Mouse (Mus musculus) spleen, postnatal 4 days (tissue): ENCODE measurements around the gene Tgtp2.
"Not testable (repeated sequence)": the region's sequence is repeated elsewhere in the genome, so short reads cannot be mapped to it uniquely, and the experiment has no call there.

Experiments used
- DNase-seq, 2 experiments: peaks; one replicate each; pipeline ENCODE4 v3.0.0; 2022; ENCODE audit warnings: low spot score in 2 of 2

The Tgtp2 gene

DNA sequence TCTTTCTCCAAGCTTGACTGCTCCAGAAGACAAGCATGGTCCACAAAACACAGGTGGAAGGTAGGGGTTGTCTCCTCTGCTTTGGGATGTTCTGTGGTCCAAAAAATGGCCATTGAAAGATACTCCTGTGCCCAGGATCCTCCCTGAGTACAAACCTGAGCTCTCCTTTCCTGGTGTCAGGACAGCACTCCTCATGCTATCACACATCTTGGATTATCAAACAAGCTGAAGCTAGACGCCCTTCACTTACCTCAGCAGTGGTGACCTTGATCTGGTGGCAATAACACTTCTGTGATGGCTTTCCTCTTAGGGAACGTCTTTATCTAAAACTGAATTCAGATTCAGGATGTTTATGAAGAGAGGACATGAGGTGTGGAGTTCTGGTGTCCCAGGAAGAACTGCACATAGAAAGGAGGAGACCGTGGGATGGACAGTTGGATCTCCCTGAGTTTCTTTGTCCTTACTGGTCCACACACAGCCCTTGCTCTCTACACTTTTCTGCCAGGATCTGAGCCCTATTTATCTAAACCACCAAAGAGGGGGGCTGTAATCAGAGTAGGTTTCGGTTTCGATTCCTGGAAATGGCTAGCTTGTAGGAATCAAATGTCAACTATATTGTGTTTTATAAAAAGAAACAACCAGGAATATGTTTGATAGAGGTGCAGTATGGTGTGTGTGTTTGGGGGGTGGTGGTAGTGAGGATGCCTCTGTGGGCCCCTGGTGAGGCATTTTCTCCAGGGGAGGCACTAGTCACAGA, at the start of gene Tgtp2:
Gene Tgtp2, minus strand, starts transcription at position 494 of the 757 bp plus-strand sequence.
- DNase-seq: not testable (repeated sequence)

DNA sequence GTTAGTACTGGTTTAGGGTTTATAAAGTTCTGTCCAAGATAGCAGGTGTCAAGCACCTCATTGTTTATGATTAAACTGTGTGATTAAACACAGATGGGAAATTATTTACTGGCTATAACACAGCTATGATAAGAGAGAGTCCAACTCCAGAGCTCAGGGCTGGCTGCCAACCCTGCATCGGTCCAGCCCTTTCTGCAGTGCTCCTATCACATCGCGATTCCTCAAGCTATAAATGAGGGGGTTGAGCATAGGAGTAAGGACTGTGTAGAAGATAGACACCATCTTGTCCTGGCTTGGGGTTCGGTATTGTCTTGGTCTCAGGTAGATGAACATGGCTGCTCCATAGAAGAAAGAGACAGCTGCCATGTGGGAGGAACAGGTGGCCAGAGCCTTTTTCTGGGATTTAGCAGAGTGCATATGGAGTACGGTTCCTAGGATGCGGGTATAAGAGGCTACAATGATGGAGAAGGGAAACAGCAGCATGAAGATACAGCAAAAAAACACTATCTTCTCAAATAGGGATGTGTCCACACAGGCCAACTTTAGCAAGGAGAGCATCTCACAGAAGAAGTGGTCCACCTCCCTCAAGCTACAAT, 48.7 kb upstream of the Tgtp2 start:
- no peak for DNase-seq

DNA sequence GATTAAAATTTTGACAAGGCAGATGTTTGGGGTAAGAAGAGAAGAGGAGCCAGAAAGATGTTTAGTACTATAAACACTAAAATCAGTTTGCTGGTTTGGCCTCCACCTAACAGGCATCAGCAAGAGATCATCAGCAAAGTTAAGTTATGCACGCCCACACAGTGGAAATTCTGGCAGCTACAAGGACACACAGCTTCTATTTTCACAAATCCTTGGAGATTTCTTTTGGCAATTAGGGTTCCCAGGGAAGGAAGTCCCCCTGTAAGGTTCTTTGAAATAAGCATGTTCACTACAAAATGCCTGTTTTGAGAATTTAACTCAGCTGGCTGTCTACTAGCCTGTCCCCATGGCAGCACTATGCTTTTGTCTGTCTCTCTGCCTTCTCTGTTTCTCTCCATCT, 47.0 kb upstream of the Tgtp2 start:
- DNase-seq: no peak

DNA sequence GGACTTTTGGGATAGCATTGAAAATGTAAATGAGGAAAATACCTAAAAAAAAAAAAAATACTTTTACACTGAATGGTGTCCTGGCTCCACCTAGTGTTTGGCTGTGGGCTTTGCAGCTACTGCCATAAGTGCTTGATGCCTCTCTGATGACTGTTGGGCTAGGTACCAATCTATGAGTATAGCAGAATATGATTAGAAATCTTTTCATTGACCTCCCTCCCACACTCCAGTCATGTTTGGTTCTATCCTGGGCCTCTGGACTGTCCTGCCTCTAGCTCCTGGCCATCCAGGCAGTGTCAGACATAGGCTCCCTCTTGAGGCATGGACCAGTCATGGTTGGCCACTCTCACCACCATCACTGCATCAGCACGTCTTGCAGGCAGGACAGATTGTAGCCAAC, 44.8 kb upstream of the Tgtp2 start:
- DNase-seq: no peak

DNA sequence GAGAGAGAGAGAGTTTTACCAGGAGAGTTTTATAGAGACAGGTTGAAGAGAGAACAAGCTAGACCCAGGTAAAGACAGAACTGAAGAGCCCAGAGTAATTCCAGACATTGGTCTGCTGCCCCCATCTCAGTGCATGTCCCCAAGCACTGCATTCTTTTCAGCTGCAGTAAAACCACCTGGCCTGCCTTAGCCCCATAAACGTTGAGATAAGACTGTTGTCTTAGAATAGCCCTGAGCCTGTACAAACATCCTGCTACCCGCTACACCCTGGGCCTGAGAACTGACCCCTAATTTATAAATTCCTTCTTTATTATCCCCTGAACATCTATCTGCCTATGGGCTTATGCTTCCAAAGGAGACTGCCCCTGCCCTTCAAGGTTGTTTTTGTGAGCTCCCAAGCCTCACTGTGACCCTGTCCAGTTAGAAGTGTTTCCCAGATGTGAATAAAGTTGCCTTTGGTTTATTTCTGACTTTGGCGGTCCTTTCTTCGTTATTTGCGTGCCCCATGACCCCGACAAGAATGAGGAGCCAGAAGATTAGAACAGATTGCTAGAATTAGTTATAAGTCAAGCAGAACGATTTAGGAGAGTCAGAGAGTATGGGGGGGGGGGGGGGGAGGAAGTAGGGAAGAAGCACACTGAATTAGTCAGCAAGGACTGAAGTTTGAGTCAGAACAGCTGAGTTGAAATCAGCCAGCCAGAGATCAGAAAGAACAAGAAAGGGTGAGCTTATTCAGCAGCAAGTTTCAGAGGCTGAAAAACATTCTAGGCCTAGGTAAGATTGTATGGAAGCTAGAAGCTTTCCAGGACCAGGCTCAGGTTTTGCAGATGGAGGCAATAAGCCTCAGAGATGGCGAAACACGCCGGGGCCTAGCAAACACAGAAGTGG, 43.9 kb upstream of the Tgtp2 start:
- no peak for DNase-seq

DNA sequence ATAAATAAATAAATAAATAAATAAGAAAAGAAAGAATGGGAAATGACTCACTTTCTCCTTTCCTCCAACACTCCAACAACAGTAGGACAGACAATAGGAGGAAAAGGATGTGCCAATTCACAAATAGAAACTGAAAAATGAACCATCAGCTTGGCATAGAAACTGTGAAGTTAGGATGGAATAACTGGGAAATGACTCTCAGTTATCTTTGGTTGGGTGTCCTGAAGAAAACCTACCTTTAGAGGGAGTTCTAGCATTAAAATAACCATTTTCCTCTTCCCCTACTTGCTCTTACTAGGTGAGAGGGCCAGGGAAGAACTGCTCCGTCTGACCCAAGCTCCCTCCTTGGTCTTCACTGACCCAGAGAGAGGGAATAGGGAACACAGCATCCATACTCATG, 41.7 kb upstream of the Tgtp2 start:
- no peak for DNase-seq

DNA sequence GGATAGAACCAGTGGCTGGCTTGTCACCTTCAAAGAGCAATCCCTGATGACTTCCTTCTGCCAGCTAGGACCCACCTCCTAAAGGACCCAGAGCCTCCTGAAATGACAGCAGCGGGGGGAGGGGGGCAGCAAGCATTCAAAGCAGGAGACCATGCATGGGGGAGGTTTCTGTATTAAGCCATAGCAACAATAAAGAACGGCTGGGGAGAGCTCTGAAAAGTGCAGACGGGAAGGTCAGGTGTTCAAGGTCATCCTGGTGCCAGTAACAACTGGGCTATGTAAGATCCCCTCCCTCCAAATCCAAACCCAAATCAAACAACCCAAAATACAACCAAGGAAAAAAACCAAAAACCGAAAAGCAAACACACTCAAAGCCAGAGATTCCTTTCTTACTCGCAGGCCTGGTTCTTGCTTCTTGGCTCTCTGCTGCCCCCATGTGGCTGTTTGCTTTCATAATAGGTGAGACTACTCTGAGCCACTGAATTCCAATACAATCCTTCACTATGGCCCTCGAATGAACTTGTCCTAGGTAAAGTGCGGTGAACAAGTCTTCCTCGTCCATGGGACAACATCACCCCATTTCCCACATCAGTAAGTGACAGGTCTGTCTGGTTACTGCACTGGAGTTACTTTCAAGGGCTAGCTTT, 39.2 kb upstream of the Tgtp2 start:
- peak; percentile 85 to 97 for DNase-seq

DNA sequence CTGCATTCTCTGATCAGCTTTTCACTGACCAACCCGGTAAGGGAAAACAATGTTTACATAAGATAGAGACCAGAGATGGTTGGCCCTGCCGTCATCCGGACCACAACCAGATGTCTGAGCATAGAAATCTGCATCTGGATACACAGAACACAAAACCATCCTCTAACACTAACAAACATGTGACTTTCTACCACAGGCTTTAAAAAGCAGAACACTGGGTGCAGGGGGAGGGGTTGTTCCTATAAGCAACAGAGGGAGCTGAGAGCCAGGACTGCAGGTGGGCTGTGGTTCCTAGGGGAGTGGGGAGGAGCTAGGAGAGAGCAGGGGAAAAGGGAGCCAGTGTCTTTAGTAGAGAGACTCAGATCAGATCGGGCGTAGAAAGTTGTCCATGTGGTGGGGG, 37.5 kb upstream of the Tgtp2 start:
- DNase-seq: no peak

DNA sequence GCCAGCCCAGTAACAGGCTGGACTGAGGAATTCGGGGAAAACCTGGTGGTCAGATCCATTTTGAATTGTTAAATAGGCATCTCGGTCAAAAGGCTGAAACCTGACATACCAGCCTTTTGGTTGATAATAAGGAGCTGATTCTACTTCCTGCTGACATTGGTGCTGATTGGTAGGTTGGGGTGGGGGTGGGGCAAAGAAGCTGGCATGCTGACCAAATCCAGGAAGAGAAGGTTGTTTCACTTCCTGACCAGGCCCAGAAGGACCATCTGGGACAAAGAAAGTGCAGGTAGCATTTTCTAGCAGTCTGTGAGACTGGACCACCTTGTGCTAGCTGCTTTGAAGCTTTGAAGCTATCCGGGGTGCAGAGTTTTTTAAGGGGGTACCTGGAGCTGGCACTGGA, 36.4 kb upstream of the Tgtp2 start:
- no peak for DNase-seq

DNA sequence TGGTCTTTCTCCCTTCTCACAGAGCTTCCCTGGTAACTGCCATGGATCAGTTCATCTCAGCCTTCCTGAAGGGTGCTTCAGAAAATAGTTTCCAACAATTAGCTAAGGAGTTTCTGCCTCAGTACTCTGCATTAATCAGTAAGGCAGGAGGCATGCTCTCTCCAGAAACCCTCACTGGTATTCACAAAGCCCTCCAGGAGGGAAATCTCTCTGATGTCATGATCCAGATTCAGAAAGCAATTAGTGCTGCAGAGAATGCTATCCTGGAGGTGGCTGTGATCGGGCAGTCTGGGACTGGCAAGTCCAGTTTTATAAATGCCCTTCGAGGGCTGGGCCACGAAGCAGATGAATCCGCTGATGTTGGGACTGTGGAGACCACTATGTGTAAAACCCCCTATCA, 31.4 kb upstream of the Tgtp2 start:
- peak in 1 of 2 experiments; percentile 47 for DNase-seq

DNA sequence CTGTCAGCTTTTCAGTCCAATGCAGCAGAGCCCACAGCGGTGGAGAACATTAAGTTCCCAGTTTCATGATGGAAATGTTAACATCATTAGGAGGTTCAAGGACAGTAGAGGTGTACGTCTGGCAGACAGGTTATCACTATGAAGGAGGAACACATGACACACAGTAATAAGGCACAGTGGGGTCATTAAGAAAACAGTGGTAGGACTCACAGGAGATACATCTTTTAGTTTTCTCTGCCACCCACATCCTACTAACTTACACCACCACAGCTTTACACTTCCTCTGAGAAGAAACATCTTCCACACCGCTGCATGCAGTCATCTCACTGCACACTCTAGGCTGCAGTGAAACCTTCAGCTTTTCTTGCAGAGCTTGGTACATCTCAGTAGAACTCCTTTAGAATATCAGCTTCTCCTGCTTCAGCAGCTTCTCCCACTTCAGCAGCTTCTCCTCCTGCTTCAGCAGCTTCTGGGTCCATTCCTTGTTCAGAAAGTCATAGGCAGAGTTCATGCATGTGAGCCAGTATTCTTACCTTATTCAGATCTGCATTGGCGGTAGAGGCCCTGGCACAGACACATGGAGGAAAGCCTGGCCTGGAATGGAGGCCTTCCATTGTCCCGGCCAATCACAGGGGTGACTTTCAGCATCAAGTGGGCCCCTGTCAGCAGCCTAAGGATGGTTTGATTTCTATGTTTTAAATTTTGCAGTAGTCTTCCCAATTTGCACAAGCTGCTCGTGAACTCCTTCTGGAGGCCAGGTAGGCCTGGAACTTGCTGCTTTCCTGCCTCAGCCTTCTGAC, 30.1 kb upstream of the Tgtp2 start:
- DNase-seq: peak in 1 of 2 experiments; percentile 52

DNA sequence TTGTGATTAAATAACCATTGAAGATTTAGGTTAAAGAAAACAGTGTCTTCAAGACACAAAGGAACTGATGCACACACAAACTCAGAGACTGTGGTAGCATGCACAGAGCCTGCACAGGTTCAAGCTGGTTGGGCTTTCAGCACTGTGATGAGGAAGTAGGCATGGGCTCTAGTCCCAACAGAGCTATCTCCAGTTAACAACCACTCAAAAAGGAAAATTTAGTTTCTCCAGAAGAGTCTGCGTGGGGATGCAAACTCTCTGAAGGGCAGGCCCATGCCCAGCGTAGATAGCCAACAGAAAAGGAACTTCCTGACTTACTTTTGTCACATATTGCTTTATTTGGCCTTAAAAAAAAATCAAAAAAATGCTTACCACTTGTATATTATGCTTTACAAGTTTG, 28.8 kb upstream of the Tgtp2 start:
- DNase-seq: peak in 1 of 2 experiments; percentile 35

DNA sequence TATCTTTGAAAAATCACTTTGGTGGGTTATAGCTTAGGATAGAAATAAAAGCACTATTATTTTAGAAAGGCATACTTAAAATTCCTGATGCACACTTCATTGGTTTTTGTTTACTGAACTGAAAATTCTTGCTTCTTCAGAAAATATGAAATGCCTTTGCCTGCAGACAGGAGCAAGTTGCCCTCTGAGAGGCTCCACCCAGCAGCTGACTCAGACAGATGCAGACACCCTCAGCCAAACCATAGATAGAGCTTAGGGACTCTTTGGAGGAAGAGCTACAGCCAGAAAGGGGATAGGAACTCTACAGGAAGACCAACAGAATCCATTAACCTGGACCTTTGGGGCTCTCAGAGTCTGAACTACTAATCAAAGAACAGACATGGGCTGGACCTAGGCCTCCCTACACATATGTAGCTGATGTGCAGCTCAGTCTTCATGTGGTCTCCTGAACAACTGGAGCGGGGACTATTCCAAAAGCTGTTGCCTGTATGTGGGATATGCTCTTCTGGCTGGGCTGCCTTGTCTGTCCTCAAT, 28.1 kb upstream of the Tgtp2 start:
- peak in 1 of 2 experiments; percentile 52 for DNase-seq

DNA sequence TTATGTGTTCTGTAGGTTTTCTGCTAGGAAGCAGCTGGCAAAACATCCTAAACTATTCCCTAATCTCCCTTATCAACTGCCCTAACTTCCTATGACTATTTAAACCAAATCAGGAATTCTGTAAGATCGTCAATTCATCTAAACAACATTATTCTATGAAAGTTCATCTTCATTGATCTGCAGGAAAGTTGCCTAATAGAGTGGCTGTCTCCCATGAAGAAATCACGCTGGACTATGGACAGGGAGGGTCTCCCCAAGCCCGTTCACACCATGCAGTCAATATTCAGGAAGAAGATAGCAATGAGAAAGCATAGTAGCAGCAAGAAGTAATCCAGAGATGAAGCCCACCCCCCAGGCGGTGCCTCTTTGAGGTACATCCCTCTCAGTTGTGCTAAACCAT, 27.2 kb upstream of the Tgtp2 start:
- no peak for DNase-seq

DNA sequence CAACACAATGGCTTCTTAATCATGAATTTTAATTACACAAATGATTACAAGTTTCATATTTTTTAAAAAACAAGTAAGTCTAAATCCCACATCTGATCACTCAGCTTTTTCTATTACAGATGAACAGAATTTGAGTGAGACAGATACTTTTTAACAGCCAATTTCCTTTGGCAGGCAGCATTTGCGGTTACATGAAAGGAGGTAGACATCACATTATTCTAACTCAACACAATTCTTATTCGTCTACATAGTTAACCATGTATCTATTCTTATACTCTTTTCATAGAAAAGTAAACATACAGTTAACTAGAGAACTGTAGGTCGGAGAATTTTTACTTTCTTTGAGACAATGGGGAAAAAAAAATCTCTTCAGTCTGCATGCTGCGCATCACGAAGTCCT, 26.5 kb upstream of the Tgtp2 start:
- no peak for DNase-seq

DNA sequence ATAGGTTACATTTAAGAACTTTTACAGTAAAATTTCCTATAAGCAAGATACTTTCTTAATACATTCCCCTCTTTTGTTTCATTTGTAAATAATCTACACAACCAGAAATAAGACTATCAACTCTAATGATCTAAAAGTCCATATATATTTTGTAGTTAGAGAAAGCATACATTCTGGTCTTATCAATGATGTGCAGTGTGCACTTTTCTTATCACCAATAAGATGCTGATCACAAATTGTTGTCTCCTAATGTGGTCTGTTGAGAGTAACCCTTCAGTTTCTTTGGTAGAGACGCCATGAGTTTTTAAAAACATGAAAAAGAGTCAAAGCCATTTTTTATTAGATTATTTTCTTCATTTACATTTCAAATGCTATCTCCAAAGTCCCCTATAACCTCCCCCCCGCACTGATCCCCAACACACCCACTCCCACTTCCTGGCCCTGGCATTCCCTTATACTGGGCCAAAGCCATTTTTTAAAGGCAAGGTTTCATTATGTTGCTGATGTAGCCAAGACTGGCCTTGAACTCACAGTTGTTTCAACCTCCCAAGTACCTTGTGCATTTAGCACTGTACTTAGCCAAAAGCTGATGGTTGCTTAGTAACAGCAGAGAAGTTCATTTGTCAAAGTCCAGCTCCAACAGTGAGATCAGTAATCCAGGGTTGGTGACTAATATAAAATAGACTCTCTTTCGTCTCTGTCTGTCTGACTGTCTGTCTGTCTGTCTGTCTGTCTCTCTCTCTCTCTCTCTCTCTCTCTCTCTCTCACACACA, 25.9 kb upstream of the Tgtp2 start:
- DNase-seq: peak in 1 of 2 experiments; percentile 50

DNA sequence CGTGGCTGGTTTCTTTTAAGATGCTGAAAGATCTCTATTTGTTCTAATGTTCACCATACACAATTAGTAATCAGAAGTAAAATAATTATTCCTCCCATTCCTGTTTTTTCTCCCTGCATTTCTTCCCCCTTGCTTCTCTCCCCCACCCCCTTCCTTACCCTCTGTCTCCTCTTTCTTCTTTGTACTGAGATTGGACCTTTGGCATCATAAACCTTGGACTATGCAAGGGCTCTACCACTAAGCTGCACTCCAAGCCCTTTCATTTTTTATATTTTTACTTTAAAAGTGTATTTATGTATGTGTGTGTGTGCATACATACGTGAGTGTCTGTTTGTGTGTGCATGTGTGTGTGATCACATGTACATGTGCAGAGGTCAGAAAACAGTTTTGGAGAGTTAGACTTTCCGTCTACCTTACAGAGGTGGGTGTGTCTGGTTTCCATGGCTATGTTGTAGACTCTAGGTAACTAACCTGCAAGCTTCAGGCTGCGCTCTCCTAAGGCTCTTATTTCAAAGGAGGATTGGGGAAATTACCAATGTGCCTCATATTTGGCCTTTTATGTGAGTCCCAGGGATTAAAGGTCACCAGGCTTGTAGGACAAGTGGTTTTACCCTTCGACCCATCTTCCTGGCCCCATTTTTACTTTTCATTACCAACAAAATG, 25.1 kb upstream of the Tgtp2 start:
- peak in 1 of 2 experiments; percentile 34 for DNase-seq

DNA sequence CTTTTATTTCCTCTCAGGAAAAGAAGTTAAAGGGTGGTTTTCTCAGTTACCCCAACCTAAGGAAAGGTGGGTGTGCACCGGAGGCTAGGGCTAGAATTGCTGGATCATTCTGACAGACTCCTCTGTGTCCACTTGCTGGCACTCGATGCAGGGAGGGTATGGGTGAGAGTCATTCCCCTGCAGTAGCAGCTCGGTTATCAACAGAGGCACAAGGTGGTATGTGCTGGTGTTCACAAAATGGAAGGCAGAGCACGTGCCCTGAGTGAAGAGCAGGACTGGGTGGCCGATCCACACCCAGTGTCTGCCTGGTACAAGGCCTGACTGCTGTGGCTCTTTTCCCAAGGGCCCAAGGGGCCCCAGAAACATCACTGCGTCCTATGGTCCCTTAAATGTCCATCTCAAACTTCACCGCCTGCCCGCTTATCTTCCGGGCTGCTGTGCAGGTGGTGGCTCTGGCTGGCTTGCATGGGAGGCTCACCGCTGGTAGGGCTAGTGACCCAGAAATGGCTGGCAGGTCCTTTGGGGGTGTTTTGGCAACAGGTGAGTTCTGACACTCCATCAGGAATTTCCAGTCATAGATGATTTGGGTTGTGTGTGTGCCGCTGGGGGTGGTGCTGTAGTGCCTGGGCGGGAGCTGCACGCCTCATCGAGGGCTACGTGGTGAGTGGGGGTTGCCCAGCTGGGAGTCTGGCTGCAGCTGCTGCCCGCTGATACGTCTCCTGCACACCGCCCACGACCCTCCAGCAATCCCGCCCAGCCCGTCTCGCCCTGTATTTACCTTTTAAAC, 24.0 kb upstream of the Tgtp2 start:
- DNase-seq: peak; percentile 68 to 80

DNA sequence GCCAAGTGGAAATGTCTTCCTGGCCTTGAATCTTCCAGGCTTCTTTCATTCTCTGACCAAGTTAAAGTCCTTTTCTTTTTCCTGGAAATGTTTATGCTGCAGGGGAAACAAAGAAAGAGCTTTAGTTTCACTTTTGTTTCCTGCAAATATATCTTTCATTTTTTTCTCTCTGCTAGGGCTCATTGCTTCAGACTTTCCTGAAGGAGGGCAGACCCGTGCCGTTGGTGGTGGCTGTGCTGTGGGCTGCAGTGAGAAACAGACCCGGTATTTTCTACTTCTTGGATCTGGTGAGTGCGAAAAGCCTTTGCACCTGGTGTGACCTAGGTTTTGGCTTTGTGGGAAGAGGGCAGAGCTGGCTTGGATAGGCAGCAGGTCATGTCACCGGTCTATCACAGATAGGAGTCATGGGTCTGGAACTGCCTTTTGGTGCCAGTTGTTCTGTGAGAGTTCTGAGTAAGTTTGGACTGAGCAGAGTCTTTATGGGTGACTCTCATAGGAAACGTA, 22.9 kb upstream of the Tgtp2 start:
- DNase-seq: no peak
